Mouse (Mus musculus) MEL (cell line): Measurements from ENCODE around the gene Bhlhe41. TPM values are rescaled to one million over a fixed set of nuclear protein-coding genes. Genes with fewer than 3 reads are reported as not detected.

Experiments used
- DNase-seq: peaks from one replicate; pipeline ENCODE4 v3.0.0; 2011; ENCODE audit warnings: low read depth, low spot score
- H3K27ac ChIP-seq: 2 replicates; pipeline ENCODE4 v1.5.1; 2012; ENCODE audit warnings: low read depth, mild to moderate bottlenecking, control low read depth, low read length, moderate library complexity; ENCODE audit not compliant: control insufficient read depth
- H3K27me3 ChIP-seq, 2 experiments: fragments of 150-350 bp in 1 of 2; sonication (generic) in 1 of 2; 2 replicates each; pipeline ENCODE4 v1.6.1; 2012; ENCODE audit warnings: low read length in 2 of 2, mild to moderate bottlenecking in 2 of 2, improper control_type of control experiment in 1 of 2, moderate library complexity in 1 of 2; ENCODE audit not compliant: insufficient read depth in 2 of 2, control insufficient read depth in 1 of 2
- H3K36me3 ChIP-seq, 2 experiments: 2 replicates each; pipeline ENCODE4 v1.6.1; 2012 to 2014; ENCODE audit warnings: low read length in 2 of 2, improper control_type of control experiment in 1 of 2, inconsistent platforms in 1 of 2, mild to moderate bottlenecking in 1 of 2; ENCODE audit not compliant: insufficient read depth in 2 of 2, control insufficient read depth in 1 of 2
- H3K4me1 ChIP-seq, 2 experiments: fragments of 150-350 bp in 1 of 2; sonication (generic) in 1 of 2; 2 replicates each; pipeline ENCODE4 v1.6.1; 2012; ENCODE audit warnings: low read length in 2 of 2, improper control_type of control experiment in 1 of 2, mild to moderate bottlenecking in 1 of 2; ENCODE audit not compliant: insufficient read depth in 2 of 2, control insufficient read depth in 1 of 2
- H3K4me3 ChIP-seq, 2 experiments: fragments of 150-350 bp in 1 of 2; sonication (generic) in 1 of 2; 2 replicates each; pipeline ENCODE4 v1.5.1; 2012; ENCODE audit warnings: low read depth in 2 of 2, low read length in 2 of 2, mild to moderate bottlenecking in 2 of 2, moderate library complexity in 2 of 2, control low read depth in 1 of 2, improper control_type of control experiment in 1 of 2; ENCODE audit not compliant: control insufficient read depth in 1 of 2, insufficient read depth in 1 of 2
- H3K79me2 ChIP-seq: 2 replicates; pipeline ENCODE4 v1.6.1; 2012; ENCODE audit warnings: mild to moderate bottlenecking, low read length, moderate library complexity; ENCODE audit not compliant: control insufficient read depth, poor library complexity, insufficient read depth
- H3K9ac ChIP-seq: 2 replicates; pipeline ENCODE4 v1.6.1; 2012; ENCODE audit warnings: low read depth, mild to moderate bottlenecking, control low read depth, low read length, moderate library complexity; ENCODE audit not compliant: control insufficient read depth, poor library complexity, severe bottlenecking
- H3K9me3 ChIP-seq: fragments of 150-350 bp; sonication (generic); replicated peaks from 2 replicates; pipeline ENCODE4 v1.6.1; 2012; ENCODE audit warnings: mild to moderate bottlenecking, low read length, improper control_type of control experiment, moderate library complexity; ENCODE audit not compliant: insufficient read depth
- CTCF ChIP-seq, 3 experiments: IDR thresholded peaks in 2 of 3; conservative IDR thresholded peaks in 1 of 3; 2 replicates each; pipeline ENCODE4 v1.5.1; 2011 to 2012; ENCODE audit warnings: low read length in 3 of 3, low read depth in 2 of 3, mild to moderate bottlenecking in 2 of 3, improper control_type of control experiment in 1 of 3, inconsistent platforms in 1 of 3, mixed read lengths in 1 of 3, moderate library complexity in 1 of 3; ENCODE audit not compliant: control insufficient read depth in 1 of 3, insufficient read depth in 1 of 3, poor library complexity in 1 of 3, severe bottlenecking in 1 of 3
- E2F4 ChIP-seq: IDR thresholded peaks from 2 replicates; pipeline ENCODE4 v1.6.1; 2011; ENCODE audit warnings: low read depth, low read length, improper control_type of control experiment, borderline replicate concordance
- ELF1 ChIP-seq: IDR thresholded peaks from 2 replicates; pipeline ENCODE4 v1.6.1; 2014; ENCODE audit warnings: low read depth, mild to moderate bottlenecking, inconsistent platforms, low read length, improper control_type of control experiment, moderate library complexity
- EP300 ChIP-seq, 2 experiments: IDR thresholded peaks; 2 replicates each; pipeline ENCODE4 v1.6.1; 2011; ENCODE audit warnings: improper control_type of control experiment in 2 of 2, low read length in 2 of 2, low read depth in 1 of 2, mild to moderate bottlenecking in 1 of 2
- ETS1 ChIP-seq: IDR thresholded peaks from 2 replicates; pipeline ENCODE4 v1.6.1; 2012; ENCODE audit warnings: low read depth, mild to moderate bottlenecking, inconsistent platforms, low read length, improper control_type of control experiment, moderate library complexity
- GATA1 ChIP-seq: IDR thresholded peaks from 2 replicates; pipeline ENCODE4 v1.6.1; 2011; ENCODE audit warnings: low read depth, low read length, improper control_type of control experiment
- MAFK ChIP-seq: IDR thresholded peaks from 2 replicates; pipeline ENCODE4 v1.6.1; 2011; ENCODE audit warnings: low read depth, mild to moderate bottlenecking, low read length, improper control_type of control experiment, borderline replicate concordance
- MAX ChIP-seq: IDR thresholded peaks from 2 replicates; pipeline ENCODE4 v1.6.1; 2011; ENCODE audit warnings: low read length, improper control_type of control experiment
- POLR2A ChIP-seq, 2 experiments: IDR thresholded peaks; 2 replicates each; pipeline ENCODE4 v1.6.1; 2011 to 2012; ENCODE audit warnings: low read length in 2 of 2, mild to moderate bottlenecking in 2 of 2, control low read depth in 1 of 2, improper control_type of control experiment in 1 of 2, low read depth in 1 of 2, moderate library complexity in 1 of 2; ENCODE audit not compliant: control insufficient read depth in 1 of 2, insufficient read depth in 1 of 2, poor library complexity in 1 of 2
- RAD21 ChIP-seq: IDR thresholded peaks from 2 replicates; pipeline ENCODE4 v1.6.1; 2011; ENCODE audit warnings: mild to moderate bottlenecking, low read depth, low read length, improper control_type of control experiment
- RCOR1 ChIP-seq: IDR thresholded peaks from 2 replicates; pipeline ENCODE4 v1.6.1; 2012; ENCODE audit warnings: low read depth, mild to moderate bottlenecking, inconsistent platforms, low read length, improper control_type of control experiment
- SIN3A ChIP-seq: IDR thresholded peaks from 2 replicates; pipeline ENCODE4 v1.6.1; 2012; ENCODE audit warnings: low read length, improper control_type of control experiment, inconsistent platforms
- SMC3 ChIP-seq: IDR thresholded peaks from 2 replicates; pipeline ENCODE4 v1.6.1; 2011; ENCODE audit warnings: low read depth, low read length, improper control_type of control experiment
- UBTF ChIP-seq: IDR thresholded peaks from 2 replicates; pipeline ENCODE4 v1.6.1; 2012; ENCODE audit warnings: low read depth, mild to moderate bottlenecking, inconsistent platforms, low read length, improper control_type of control experiment, moderate library complexity, borderline replicate concordance; ENCODE audit not compliant: insufficient read depth
- ZC3H11A ChIP-seq: IDR thresholded peaks from 2 replicates; pipeline ENCODE4 v1.6.1; 2012; ENCODE audit warnings: low read depth, mild to moderate bottlenecking, inconsistent platforms, low read length, improper control_type of control experiment
- ZNF384 ChIP-seq: IDR thresholded peaks from 2 replicates; pipeline ENCODE4 v1.6.1; 2012; ENCODE audit warnings: low read depth, mild to moderate bottlenecking, inconsistent platforms, low read length, improper control_type of control experiment
- polyA plus RNA-seq, 2 experiments: library from polyadenylated mRNA; stranded (reverse) in 1 of 2; unstranded in 1 of 2; fragments of >175 nt in 1 of 2; fragments of >200 nt in 1 of 2; gene quantifications; 2 replicates each; pipeline versions ENCODE4 v1.2.1 to v1.2.4; 2012; ENCODE audit warnings: low replicate concordance in 2 of 2, low read depth in 1 of 2; ENCODE audit not compliant: insufficient read length in 2 of 2, insufficient read depth in 1 of 2, missing spikeins in 1 of 2
- total RNA-seq: library from RNA; depleted of rRNA; stranded (reverse); fragments of 300-350 nt; gene quantifications from 2 replicates; pipeline ENCODE4 v1.2.3, GENCODE M21; 2012

Bhlhe41 gene
- total and polyA plus RNA-seq, 3 experiments: not detected

- peaks cover 0 to 4% of the 10 kb centered on the region in 2 experiments; a peak in 2 of 4 replicates for H3K36me3 ChIP-seq
- H3K9me3 ChIP-seq: no peaks in the 10 kb centered on the region
- H3K9ac ChIP-seq: no peak overlapping the region
- no peaks in the 10 kb centered on the region for H3K27me3 ChIP-seq
- TF ChIP-seq ELF1 (no peak), CTCF (IDR thresholded peaks at IDR 0.05 in 2 of 3, conservative IDR thresholded peaks at IDR 0.05 in 1 of 3; ENCODE audit: control insufficient read depth in 1 of 3, insufficient read depth in 1 of 3, low read depth in 2 of 3, low read length in 3 of 3, poor library complexity in 1 of 3, severe bottlenecking in 1 of 3) (no peak), UBTF (no peak)
- no peak overlapping the region for H3K4me3 ChIP-seq
- H3K4me1 ChIP-seq: peaks cover 2 to 6% of the 10 kb centered on the region in 2 experiments; a peak in 2 of 4 replicates
- H3K27ac ChIP-seq: no peak overlapping the region
- DNase-seq: no peak
- H3K79me2 ChIP-seq: no peaks in the 10 kb centered on the region
Observed at GRCm38 (mm10) chr6:145832927-145833326, 32.4 kb downstream of the Bhlhe41 start.

DNA sequence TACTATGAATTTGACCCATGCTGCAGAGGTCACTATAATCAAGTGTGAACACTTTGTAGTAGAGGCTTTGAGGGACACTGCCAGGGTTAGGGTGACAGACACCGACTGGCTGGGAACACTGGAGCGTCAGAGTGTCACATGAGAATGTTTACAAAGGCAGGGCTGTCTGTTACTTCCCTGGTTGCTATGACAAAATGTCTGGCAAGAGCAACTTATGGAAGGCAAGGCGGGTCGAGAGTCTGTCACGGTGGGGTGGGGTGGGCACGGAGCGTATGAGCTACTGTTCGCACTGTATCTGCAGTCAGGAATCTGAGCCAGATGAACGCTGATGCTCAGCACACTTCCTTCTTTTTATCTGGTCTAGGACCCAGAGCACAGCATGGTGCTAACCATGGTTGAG lies 34.7 kb downstream of the Bhlhe41 start:
- H3K4me1 ChIP-seq: peaks cover 2 to 6% of the 10 kb centered on the region in 2 experiments; a peak in 2 of 4 replicates
- H3K79me2 ChIP-seq: no peaks in the 10 kb centered on the region
- peak; percentile 64 for DNase-seq
- TF ChIP-seq ETS1 (no peak), ZNF384 (no peak), RCOR1 (0 out of 2 replicates have a peak, but pooled peaks have one; percentile 31), EP300 (IDR thresholded peaks at IDR 0.05; ENCODE audit: low read depth in 1 of 2, low read length in 2 of 2) (peak; percentile 26 to 42; a peak in 1 of 4 replicates), SIN3A (0 out of 2 replicates have a peak, but pooled peaks have one; percentile 43), E2F4 (no peak), GATA1 (0 out of 2 replicates have a peak, but pooled peaks have one; percentile 35), MAX (peak; percentile 31; the same call in 1 of the 2 replicates)
- H3K9ac ChIP-seq: no peak overlapping the region
- peak overlapping the region; percentile 20 to 47; a peak in 3 of 4 replicates for H3K4me3 ChIP-seq
- no peaks in the 10 kb centered on the region for H3K9me3 ChIP-seq
- no peak overlapping the region for H3K27ac ChIP-seq
- H3K36me3 ChIP-seq: peaks cover 0 to 4% of the 10 kb centered on the region in 2 experiments; a peak in 2 of 4 replicates
- H3K27me3 ChIP-seq: no peaks in the 10 kb centered on the region

DNA sequence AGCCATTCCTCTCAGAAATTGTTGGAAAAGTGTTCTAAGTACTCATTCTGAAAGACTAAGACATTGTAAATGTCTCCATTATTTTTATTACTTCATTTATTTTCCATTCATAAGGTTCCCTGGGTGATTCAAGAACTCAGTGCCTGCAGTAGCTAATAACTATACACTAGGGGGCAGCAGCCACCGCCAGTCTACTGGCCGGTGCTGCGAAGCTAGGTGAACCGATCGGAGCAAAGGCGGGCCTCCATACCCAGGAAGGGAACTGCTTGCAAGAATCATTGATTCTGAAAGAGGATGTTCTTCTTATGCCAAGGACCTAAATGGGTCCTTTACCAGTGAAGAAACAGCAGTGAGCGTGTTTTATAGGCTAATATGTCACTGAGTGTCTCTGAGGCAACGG lies 35.2 kb downstream of the Bhlhe41 start:
- Histone ChIP-seq H3K79me2 (no peaks in the 10 kb centered on the region), H3K27me3 (no peaks in the 10 kb centered on the region), H3K4me3 (peak overlapping the region; percentile 20 to 31; a peak in 3 of 4 replicates), H3K9me3 (no peaks in the 10 kb centered on the region), H3K4me1 (peaks cover 2 to 6% of the 10 kb centered on the region in 2 experiments; a peak in 2 of 4 replicates), H3K27ac (no peak overlapping the region), H3K9ac (no peak overlapping the region; the same call in 1 of the 2 replicates), H3K36me3 (peaks cover 0 to 4% of the 10 kb centered on the region in 2 experiments; a peak in 2 of 4 replicates)
- DNase-seq: peak; percentile 84
- TF ChIP-seq MAFK (no peak), POLR2A (IDR thresholded peaks at IDR 0.05; ENCODE audit: control insufficient read depth in 1 of 2, insufficient read depth in 1 of 2, low read depth in 1 of 2, low read length in 2 of 2, poor library complexity in 1 of 2) (no peak), CTCF (IDR thresholded peaks at IDR 0.05 in 2 of 3, conservative IDR thresholded peaks at IDR 0.05 in 1 of 3; ENCODE audit: control insufficient read depth in 1 of 3, insufficient read depth in 1 of 3, low read depth in 2 of 3, low read length in 3 of 3, poor library complexity in 1 of 3, severe bottlenecking in 1 of 3) (peak; percentile 74 to 90 (median 87)), RAD21 (peak; percentile 95), SMC3 (peak; percentile 96), ZC3H11A (peak; percentile 95)
- TF ChIP-seq, all 39 proteins: peak for 4
